Mouse (Mus musculus) adrenal gland (tissue): ENCODE data around the gene Nudt21.

ENCODE experiments used
- intact Hi-C: fragments of 180-260 bp; cut with DNase I; formaldehyde crosslinking; loops from one replicate; pipeline ENCODE4 v1.15.1; 2025
- long read RNA-seq, 2 experiments: library from polyadenylated mRNA; unstranded; transcript quantifications; one replicate each; pipeline ENCODE4 v2.0.0; 2020; ENCODE audit warnings: borderline replicate concordance in 1 of 2; ENCODE audit not compliant: insufficient replicate concordance in 1 of 2

The Nudt21 gene
- long read RNA-seq, experiment 1, full-length matches to known transcripts = 33 of 38 reads
- long read RNA-seq, experiment 1, partial matches to known transcripts = 2 of 38 reads
- long read RNA-seq, experiment 1, other reads (novel, unspliced or antisense) = 3 of 38 reads
- long read RNA-seq, experiment 2, full-length matches to known transcripts = 41 of 42 reads
- long read RNA-seq, experiment 2, partial matches to known transcripts = 1 of 42 reads
- long read RNA-seq, experiment 2, other reads (novel, unspliced or antisense) = 0 of 42 reads

DNA sequence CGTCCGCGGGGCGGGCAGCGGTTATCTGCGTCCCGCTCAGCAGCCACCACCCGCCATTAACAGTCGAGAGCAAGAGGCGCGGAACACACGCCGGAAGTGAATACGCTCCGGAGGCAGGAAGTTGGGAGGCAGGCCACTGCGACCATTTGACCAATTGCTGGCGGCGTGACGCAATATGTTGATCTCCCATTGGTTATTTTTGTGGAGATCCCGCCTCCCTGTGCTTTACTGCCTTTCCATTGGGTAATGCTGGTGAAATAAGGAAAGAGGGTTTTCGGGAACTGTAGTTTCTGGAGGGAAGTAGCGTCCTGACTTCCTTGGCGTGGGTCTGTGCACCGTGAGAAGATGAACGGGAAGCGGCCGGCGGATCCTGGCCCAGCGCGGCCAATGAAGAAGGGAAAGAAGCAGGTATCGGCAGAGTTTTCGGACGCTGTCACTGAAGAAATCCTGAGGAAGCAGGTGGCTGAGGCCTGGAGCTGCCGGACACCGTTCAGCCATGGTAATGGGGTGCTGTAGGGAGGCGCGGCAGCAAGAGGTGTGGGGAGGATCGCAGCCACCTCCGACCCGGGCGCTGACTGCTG is at the start of gene Nudt21, which contains the start of gene Ogfod1:
Gene Nudt21 (minus strand): TSS at position 88 of the 581 bp plus-strand sequence.
Gene Ogfod1 (plus strand): TSS at position 255 of the 581 bp plus-strand sequence.
- intact Hi-C loops = loop anchor here (5.0 to 10.0 kb wide), 2 partner anchors 60 to 158 kb away; partner anchors contain the start of gene Bbs2

DNA sequence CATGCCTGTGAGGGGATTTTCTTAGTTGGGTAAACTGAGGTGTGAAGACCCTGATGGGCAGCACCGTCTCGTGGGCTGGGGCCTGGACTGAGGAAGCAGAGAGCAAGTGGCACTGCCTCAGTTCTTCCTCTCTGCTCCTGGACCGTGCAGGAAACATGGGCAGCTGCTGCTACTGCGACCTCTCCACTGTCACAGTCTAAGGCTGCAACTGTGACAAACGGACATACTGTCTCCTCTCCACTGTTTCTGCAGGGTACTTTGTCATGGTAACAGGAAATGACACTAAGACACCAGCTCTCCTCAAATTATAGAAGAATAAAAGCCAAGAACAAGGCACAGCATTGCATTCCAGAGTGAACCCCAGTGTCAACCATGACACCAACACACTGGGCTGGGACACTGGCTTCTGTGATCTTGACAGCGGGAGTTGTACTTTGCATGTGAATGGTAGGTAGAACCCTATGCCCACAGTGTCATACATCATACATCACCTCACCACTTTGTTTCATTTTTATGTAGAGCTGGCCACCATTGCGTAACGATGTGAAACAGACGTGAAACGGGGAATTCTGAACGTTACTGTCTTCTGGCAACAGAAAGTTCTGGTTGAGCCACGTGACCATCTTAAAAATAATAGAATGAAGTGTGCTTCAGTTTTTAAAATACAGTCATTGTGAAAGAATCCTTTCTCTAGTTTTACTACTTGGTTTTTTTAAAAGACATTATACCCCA is 39.8 kb upstream of the Nudt21 start:
- intact Hi-C loops = no loop called here

DNA sequence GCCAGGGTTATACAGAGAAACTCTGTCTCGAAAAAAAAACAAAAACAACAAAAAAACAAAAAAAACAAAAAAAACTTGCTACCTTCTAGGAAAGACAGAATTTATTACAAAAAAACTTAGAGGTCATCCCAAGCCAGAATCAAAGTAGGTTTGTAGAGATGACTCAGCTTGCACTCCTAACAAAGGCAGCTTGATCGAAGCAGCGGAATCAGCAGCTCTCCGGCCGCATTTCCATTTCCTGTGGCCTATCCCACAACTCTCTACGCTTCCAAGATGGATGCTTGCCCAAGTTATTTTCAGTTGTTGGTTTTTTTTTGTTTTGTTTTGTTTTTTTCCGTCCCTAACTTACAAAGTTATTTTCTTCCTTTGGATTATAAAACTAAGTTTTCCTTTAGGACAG is 32.0 kb upstream of the Nudt21 start:
- intact Hi-C loops = no loop called here

DNA sequence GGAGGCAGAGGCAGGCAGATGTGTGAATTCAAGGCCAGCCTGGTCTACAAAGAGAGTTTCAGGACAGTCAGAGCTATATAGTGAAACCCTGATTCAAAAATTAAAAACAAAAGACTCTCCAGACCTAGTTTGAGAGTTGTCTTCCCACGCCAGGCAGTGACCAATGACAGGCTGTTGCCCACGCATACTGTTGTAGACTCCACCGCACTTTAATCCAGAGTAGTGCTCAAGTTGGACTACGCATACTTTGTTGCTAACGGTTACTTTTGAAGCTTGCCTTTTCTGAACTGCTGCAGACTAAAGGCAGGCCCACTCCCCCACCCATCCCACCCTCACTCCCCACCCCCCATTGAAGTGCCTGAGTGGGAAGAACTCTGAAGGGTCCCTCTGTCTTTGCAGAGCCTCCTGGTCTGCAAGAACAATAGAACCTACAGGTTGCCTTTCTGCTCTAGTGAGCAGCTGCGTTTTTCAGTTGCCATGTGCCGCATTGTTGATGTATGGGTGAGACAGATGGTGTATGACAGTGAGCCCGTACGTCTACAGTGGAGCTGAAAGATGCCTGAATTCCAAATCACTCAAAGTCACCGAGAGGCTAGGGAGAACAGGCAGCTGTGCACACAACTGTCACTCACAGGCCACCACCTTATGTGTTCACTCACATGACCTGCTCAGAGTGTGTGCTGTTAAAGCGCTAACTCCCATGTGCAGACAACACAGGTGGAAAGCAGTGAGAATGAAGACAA is 29.5 kb upstream of the Nudt21 start:
- intact Hi-C loops = no loop called here

DNA sequence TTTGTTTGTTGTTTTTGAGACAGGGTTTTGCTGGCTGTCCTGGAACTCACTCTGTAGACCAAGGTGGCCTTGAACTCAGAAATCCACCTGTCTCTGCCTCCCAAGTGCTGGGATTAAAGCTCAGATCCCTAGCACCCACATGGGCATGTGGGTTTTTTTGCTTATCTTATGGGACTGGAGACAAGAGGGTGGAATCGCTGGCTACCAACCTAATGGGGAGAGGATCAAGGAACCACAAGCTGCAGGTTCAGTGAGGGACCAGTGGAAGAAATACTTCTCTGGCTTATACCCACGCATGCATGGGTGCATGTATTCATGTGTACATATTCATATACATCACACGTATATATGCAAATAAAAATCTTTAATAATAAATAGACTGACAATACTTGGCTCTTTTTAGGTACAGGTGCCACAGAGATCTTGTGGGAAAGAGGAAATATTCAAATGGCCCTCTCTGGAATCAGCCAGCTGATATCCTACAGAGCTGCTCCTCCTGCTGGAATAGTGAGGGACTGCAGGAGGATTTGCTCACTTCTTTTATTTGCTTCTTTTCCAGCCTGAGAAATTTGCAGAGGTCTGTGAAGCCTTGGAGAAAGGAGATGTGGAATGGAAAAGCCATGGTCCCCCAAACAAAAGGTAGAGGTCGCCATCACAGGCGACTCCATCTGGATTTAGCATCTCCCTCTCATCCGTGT is 20.5 kb upstream of the Nudt21 start:
- intact Hi-C loops = no loop called here

DNA sequence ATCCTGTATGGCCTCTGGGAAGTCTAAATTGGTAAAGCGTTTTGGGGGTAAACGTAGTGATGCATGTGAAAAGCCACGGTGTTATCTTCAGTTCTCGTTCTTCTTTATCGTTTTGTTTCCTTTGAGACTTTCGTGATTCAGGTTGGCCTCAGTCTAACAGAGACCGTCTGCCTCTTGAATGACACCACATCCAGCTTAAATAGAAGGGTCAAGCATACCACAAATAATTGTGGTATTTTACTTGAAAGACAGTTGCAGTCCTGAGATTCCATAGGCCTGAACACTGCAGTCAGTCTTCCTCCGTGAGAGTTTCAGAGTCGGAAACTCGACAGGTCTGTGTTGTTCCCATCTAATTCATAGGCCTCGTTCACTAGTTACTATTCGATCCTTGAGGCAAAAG is 15.9 kb upstream of the Nudt21 start:
- intact Hi-C loops = no loop called here

DNA sequence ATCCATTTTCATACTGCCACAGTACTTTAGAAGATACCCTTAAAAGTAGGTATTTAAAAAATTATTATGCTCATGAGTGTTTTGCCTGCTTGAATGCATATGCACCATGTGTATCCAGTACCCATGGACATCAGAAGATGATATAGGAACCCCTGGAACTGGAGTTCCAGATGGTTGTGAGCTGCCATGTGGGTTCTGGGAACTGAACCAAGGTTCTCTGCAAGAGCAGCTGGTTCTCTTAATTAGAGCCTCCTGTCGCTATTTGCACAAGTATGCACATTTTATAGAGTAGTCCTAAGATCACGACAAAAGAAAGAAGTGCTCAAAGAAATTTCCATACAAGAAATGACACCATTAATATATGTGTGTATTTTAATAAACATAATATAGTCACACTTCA is 11.0 kb upstream of the Nudt21 start:
- intact Hi-C loops = no loop called here

DNA sequence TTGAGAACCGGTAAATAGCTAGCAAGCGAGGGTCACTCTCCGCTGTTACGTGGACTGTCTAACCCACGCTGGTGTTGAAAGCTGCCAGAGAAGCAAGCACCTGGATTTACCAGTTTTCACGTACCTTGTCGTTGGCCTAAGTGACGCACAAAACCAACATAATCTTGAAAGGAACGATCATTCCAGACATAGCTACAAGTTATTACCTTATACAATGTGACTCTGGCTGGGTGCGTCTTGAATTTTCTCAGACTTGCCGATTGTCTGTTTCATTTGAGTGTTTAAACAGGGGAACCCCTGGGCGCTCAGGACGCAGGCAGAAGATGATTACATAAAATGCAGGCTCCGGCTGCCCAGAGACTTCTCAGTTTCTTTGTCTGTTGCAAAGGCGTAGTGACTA is 975 bp upstream of the Nudt21 start:
- intact Hi-C loops = loop anchor here (5.0 to 10.0 kb wide), 2 partner anchors 59 to 157 kb away; partner anchors contain the start of gene Bbs2

DNA sequence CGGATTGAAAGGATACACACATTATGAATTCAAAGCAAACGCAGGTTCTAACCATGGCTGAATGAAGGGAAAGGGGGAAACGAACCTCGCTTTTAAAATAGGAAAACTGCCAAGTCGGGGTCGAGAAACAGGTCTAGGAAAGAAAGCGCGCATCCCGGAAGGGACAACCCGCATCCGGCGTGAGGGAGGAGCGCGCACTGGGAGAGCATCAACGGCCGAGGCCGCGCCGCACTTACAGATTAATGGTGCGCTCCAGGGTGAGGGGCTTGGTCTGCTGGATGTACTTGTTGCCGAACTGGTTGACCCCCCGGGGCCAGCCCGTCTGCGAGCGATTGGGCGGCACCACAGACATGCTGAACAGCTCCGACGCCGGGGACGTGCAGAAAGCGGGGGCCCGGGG is 290 bp downstream of the Nudt21 start:
- intact Hi-C loops = loop anchor here (5.0 to 10.0 kb wide), 2 partner anchors 61 to 158 kb away; partner anchors contain the start of gene Bbs2

DNA sequence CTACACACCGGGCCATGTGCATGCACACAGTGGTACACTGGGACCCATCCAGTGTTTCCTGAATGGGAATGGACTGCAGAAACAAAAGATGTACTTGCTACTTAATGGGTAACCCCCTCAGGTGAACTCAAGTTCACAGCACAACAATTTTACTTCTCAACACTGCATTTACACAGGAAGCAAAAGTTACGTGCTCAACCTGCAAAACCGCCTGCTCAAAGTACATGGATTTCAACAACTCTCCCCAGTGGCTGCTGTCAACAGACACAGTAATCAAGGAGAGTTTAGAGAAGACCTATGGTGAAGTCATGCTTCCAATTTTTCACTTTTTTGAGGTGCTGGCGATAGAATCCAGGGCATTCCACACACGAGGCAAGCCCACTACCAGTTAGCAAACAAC is 1.6 kb downstream of the Nudt21 start:
- intact Hi-C loops = loop anchor here (5.0 to 10.0 kb wide), 2 partner anchors 62 to 160 kb away; partner anchors contain the start of gene Bbs2

DNA sequence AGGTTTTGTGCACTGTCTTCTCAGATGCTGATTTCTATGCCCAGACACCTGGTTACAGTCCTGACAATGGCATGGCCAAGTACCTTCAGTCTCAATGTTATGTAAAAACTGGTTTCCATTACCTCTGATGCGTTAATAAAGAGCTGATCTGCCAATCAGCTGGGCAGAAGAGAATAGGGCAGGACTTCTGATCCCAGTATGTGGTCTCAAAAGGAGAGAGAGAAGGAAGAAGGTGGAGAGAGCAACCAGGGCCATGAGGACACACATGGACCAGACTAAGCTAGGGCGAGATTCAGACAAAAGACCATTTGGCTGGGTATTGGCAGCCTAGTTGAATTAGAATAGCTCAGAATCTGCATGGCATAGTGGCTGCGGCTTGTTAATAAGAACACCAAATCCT is 3.2 kb downstream of the Nudt21 start:
- intact Hi-C loops = loop anchor here (10.0 kb wide), 1 partner anchor 161 kb away; no protein-coding TSS in a partner anchor

DNA sequence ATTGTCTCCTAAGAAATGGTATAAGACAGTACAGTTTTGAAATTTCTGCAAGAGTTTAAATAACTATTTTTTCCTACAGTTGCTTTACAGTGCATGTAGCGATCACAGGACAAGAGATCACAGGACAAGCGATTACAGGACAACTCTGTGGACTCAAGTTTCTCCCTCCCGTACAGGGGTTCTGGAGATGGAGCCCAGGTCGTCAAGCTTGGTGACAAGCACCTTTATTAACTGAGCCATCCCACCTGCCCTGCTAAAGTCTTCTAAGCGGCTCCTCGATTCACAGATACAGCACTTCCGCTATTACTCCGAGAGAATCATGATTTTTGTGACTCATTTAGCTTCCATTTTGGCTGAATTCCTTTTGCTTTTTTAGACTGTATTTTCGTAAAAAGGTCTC is 7.1 kb downstream of the Nudt21 start:
- intact Hi-C loops = loop anchor here (10.0 kb wide), 1 partner anchor 165 kb away; no protein-coding TSS in a partner anchor

DNA sequence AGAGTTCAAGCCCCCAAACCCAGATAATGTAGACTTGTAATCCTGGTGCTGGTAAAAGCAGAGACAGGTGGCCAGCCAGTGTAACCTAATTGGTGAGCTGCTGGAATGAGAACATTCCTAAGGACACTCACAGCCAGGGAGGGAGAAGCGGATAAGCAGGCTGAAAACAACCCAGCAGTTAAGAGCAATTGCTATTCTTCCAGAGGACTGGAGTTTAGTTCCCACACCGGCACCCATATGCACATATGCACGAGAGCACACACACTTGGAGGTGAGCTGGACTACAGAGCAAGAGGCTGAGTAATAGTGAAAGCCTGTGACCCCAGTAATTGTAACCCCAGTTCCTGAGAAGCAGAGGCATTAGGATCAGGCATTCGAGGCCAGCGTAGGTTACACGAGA is 12.9 kb downstream of the Nudt21 start:
- intact Hi-C loops = no loop called here

DNA sequence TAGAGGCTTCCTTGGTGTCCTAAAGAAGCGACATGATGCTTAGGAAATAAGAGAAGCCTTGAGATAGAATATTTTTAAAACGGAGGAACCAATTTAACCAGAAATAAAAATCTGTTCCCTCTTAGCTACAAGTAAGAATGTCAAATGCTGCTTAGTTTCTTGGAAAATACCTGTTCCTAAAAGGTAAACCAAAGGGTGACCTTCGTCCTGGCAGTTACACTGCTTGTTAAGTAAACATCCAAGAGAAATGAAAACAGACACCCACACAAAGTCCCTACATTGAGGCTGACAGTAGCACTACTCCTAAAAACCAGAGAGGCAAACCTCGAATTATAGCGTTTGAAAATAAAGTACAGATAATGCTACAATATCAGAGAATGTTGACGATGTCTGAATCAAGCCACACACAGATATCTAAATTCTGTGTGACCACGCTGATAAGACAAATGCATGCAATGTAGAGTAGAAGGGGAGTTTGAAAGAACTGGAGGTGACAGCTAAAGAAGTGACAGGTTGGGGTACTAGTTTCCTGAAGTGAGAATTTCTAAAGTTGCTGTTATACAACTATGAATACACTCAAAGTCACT is 23.7 kb downstream of the Nudt21 start:
- intact Hi-C loops = no loop called here

DNA sequence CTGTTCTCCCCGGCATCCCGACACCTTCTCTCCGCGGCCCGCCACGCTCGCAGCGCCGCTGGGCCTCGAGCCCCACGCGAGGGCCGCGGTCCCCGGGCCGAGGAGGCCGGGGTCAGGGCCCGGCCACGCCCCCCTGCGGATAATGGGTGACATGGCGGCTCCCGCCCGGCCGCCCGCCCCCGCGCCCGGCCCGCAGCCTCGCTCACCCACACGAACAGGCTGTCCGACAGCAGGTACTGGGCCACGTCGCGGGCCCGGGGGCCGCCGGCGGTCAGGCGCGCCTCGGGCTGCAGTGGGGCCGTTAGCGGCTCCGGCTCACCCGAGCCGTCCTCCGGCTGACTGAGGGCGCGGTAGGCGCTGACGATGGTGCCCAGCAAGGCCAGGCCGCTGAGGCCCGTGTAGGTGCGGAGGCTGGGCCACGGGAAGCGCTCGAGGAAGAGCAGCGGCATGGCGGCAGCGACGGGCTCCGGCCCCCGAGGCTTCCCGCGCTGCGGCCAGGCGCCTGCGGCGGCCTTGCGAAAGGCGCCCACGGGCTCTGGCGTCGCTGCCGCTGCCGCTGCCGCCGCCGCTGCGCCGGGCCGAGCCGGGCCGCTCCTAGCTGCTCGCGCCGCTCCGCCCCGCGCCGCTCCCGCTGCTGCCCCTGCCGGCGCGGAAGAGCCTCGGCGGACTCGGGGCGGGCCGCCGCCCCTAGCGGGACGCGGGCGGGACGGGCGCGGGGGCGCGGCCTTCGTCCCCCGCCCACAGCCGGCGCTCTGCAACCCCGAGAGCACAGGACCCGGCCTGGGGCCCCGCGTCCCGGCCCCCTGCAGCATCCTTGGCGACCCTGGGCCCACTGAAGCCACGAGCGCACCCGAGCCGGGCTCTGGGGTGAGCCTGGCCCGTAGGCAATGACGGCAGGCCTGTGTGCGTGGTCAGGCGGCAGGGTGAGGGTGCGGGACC is 24.5 kb downstream of the Nudt21 start, which contains the start of gene Amfr:
Gene Amfr (minus strand): TSS at position 830 of the 939 bp plus-strand sequence.
- intact Hi-C loops = no loop called here

DNA sequence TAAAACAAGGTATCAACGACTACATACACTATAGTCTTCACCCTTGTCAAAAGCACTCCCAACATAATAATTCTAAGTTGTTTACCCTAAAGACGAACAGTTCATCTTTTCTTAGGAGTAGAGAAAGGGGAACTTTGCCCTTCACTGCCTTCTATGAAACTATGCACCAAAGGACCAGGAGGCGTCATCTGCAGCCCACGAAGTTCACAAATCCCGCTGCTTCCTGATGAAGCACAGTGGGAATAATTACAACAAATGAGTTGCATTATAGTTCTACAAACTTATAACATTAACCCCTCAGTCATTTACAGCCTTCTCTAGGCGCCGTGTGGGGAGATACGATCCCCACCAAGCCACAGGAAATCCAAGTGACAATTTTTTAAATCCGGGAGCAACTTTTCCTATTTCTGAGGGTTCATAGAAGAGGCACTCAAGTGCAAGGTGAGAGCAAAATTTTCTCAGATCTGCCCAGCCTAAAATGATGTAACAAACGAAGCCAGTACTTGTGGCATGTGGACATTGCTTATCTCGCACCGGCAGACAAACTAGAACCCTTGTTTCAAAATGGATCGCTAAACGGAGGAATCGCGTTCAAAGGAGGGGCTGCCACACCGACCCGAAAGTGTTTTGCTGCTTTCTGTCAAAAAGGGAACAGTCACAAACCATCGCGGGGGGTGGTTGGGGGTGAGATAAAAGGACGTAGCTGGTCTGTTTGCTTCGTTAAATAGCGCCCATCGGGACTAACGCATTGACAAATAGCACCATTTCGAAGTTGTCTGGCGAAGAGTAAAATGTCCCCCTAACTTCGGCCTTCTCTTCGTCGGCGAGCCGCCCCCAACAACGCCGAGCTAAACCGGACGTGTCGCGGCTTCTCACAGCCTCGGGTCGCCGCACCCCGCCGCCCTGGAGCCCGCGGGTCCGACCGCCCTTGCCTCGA is 25.5 kb downstream of the Nudt21 start:
- intact Hi-C loops = loop anchor here (2.0 kb wide), 1 partner anchor 33 kb away; no protein-coding TSS in a partner anchor

DNA sequence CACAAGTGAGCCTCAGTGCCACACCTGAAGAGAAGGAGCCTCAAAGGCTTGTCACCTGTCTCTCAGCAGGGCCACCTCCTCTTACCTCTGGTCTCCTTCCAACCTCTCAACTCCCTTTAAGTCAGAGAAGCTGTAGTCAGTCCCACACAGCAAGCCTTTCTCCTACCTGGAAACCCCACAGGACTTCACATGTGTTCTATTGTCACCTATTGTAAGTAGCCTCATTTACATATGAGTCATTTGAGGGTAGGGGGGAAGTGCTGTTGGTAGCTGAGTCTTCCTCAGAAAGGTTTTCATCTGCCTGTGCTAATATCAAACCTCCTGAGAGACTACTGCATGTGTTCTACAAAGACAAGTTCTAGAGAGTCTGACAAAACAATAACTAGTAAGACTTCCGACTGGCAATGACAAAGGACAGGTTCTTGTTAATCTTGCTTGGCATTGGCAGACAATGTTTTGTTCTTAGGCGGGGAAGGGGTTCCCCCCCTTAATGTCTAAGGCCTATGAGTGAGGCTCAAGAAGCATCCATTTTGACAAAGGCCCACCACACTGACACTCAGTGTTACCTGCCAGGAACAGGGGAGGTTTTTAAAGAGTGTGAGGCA is 26.6 kb downstream of the Nudt21 start:
- intact Hi-C loops = loop anchor here (2.0 kb wide), 1 partner anchor 31 kb away; no protein-coding TSS in a partner anchor
